Mouse (Mus musculus) forelimb bud, embryonic 11.5 days (tissue): ENCODE data around the gene Selenoh.

Experiments
- DNase-seq: peaks from one replicate; pipeline ENCODE4 v3.0.0-alpha.2; 2012; ENCODE audit warnings: low read depth, low spot score

The Selenoh gene

DNA sequence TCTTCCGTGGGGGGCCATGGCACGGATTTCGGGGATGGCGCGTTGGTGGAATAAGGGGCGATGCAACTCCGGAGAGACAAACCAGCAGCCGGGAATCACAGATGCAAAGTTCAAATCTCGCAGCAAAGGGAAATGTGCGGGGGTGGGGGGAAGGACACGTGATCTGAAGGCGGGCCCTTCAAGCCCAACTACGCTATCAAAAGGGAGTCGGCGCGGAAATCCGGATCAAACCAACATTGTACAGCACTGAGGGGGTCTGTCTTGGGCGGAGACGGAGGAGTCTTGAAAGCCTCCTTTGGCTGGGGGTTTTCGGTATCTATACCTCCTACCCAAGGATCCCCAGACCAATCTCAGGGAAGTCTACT lies at the start of gene Selenoh:
Gene Selenoh (minus strand): TSS at position 202 of the 365 bp plus-strand sequence.
- DNase-seq = peak; percentile 95

DNA sequence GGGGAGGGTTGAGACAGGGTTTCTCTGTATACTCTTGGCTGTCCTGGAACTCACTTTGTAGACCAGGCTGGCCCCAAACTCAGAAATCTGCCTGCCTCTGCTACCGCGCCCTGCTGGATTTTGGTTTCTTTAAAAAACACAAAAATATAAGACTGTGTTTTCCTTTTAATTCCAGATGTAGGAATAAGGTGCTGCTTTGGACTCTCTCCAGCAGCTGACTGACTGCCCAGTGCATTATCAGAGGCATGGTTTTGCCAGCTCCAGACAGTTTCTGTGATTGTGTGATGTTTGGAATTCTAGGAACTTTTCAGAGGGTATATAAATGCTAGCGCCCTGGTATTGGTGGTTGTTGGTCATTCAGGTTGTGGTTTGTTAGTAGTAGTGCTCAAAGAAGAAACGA lies 46.8 kb upstream of the Selenoh start:
- DNase-seq = no peak

DNA sequence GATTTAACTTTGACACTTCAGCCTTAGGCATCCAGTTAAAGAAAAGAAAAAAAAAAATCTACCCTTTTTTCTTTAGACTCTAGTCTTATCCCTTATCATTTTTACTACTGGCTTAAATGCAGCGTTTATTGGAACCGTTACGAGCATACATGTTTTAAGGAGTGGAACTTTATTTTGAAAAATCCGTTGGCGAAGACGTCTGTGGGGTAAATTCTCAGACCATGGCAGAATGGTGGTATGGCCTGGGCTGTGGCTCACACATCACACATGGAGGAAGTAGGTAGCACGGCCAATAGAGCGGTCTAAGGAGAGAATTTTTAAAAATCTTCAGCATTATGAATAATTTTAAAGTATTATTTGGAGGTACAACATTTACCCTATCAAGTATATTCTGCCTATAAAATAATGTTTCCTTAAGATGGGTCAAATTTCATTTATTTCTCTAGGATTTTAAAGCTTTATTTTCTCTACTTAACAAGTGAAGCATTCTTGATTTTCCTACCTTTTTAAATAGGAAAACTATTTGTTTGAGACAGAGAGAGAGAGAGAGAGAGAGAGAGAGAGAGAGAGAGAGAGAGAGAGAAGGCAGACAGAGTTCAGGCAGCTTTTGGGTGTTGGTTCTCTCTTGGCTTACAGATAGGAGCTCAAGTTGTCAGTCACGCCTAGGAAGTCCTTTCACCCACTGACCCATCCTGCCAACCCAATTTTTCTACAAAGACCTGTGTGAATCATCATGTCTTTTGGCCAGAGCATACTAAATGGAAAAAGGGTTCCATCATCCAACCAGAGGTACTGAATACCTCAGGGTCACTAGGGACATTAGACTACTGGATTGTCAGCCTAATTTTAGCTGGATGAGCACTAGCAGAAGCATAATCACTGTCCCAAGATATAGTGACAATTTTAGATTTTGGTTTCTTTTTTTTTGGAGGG lies 46.1 kb upstream of the Selenoh start:
- DNase-seq = no peak

DNA sequence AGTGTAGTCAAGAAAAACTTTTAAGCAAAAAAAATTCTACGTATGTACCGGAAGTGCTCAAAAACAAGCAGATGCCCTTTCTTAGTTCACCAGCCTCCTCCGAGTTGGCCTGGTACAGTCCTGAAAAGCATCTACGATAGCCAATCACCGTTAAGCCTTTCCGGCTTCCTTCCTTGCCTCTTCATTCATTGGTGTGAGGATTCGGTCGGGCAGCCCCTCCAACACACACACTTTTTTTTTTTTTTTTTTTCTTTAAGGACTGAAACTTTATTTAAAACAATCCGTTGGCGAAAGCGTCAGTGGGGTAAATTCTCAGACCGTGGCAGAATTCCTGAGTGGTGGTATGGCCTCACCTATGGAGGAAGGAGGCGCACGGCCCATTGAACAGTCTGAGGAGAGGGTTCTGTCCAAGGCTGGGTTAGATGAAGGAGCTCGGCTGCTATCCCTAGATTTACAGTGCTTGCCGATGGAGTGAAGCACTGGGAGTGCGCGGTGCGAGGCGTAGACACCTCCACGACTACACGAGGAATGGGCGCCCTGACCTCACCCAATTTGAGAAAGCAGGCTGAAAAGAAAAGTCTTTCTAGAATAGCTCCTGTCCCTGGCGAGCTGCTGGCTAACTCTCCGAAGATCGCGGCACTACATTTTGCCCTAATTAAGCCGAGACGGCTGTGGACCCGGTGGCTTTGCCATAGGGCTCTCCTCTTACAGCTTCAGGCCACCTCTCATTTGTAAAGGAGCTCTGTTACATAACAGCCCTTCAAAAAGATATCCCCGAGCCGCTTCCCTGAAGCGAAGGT lies 45.2 kb upstream of the Selenoh start:
- DNase-seq = peak; percentile 97

DNA sequence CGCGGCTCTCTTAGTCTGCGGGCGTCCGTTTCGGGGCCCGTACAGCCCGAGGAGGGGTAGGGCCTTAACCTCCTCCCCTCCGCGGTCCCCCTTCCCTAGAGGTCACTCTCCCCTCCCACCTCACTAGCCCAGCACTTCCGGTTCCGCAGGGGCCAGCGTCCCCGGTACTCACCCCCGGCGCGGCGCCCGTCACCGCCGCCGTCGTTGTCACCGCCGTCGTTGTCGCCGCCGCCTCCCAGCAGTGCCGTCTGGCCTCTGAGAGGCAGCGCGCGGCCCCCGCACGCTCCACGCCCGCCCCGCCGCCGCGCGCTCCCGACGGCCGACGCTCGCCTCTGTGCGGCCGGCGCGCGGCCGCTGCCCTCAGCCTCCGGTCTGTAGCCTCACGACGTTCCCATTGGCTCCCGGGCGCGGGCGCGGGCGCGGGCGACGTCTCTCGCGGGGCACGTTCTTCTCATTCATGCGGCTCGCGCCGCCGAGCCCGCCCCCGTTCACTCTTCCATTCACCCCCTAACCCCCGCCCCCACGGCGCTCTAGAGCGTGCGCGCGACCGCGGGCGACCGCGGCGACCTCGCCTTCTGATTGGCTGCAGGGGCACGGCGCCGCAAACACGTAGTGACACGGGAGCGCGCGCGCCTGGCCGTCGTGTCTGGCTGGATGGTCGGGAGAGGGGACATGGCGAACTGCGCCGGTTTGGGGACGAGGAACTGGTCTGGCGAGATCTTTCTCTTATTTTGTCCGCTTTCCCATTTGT lies 44.4 kb upstream of the Selenoh start, which contains the start of gene Zdhhc5:
Gene Zdhhc5 (minus strand): TSS at position 370 of the 751 bp plus-strand sequence.
- DNase-seq = peak; percentile 98

DNA sequence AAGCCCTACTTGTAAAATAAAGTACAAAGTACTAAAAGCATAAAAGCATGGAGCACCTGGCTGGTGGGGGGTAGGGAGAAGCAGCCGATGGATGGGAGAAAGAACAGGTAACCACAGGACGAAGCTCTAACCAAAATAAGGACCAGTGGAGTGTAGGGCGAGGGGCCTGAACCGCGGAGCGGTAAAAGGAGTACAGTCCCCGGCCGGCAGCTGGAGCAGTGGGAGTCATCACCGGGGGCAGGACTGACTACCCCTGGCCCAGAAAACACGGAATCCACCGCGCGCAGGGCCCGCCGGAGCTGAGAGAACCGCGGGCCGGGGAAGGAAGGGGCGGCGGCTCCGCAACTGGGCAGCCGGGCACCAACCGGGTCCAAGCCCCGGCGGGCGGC lies 43.8 kb upstream of the Selenoh start:
- DNase-seq = peak; percentile 8

DNA sequence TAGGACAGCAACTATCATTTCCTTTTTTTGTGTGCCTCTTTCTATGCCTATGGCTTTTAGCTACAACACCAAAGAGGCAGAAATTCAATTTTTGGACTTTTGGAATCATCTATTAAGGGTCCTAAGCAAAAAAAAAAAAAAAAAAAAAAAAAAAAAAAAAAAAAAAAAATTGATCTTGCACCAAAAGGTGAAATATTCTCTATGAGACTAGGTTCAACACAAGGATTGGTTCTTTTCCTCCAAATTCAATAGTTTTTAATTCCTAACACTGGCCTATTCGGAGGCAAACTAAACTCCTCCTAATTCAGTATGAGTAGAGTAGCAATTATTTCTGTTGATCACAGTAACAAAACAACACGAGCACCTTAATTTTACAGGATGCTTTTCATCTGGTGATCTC lies 41.3 kb upstream of the Selenoh start:
- no peak for DNase-seq

DNA sequence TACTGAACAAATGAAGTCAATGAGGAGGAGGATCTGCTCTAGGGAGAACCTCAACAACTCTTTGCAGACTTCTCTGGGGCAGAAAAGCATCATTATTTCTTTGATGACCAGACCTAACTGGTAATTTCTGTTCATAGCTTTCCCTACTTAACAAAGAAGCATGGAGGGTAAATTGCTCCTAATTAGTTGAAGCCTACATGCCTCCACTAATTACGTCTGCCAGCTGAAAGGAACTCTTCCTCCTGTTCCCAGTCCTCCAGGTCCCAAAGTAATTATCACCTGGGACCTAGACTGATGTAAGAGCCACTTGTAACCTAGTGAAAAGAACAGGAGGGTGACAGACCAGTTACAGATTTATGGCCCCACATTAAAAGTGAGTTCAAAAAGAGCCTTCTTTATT lies 37.0 kb upstream of the Selenoh start:
- DNase-seq = no peak

DNA sequence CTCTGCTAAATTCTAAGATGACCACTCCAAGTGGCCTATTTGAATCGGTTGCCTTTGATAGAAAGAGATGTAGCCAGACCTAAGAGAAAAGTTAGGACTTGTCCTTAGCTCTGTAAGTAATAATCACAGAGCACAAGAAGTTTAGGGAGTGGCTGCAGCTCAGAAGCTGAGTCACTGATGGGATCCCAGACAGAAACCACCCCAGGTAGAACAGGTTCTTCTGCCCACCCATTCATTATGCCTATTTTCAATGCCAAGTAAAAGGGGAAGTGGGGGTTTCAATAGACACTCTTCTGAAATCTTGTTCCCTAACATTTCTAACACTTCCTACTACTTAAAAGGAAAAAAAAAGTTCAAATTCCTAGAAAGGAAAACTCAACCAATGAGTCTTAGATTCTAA lies 34.7 kb upstream of the Selenoh start:
- DNase-seq = no peak

DNA sequence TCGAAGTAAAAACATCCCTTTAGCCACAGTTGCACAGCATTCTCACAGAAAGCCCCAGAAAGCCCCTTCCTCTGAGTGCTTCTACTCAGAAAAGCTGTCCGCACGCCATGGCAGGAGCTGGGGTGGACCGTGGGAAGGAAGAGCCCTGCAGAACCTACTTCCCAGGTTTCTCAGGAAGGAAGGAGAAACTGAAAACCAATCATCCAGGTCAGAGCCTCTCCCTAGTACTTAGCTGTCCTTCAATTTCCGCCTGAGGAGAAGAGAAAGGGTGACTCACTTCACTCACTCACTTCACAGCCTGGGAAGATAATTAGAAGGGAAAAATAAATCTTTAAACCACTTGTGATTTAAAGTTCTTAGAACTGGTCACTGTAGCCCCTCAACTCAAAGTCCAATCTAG lies 33.8 kb upstream of the Selenoh start:
- no peak for DNase-seq

DNA sequence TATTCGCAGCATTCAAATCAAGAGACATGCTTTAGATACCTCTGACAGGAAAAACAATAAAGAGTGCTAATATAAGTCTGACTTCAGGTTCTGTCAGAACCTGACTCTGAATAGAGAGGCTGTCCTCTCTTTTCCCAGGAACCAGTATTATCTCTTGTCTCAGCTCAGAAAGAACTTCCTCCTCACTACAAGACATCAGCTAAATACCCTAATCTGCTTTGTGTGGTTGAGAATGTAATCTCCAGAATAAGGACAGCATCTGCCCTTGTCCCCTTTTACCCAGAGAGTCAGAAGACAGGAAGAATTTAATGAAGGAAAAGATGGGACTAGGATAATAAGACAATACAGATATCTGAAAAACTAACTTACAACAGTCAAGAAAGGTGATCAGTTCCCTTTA lies 32.9 kb upstream of the Selenoh start:
- no peak for DNase-seq

DNA sequence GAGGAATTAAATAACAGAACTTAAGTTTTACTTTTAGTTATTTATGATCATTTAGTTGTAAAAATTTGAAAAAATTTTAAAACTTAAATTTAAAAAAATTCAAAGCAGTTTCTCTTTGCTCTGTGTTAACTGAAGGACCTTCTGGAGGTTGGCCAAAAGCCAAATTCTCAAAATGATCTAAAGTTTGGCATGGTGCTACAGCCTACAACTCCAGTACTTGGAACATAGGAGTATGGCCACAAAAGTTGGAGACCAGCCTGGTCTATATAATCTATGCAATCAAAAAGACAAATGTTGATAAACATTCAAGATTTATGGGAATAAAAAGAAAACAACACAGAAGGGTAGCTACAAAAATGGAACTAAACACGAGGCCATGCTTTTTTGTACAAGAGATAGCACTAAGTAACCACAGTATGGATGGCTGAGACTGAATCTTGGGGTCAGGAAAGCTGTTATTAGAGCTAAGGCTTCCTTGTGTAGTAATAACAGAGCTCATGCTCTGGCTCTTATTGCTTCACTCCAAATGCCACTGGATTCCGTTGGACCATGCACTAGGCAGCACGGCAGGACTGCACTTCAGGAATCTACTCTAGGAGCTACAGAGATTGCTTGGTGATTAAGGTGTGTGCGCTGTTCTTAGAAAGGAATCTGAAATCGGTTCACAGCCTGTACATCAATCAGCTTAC lies 24.6 kb upstream of the Selenoh start:
- DNase-seq = no peak

DNA sequence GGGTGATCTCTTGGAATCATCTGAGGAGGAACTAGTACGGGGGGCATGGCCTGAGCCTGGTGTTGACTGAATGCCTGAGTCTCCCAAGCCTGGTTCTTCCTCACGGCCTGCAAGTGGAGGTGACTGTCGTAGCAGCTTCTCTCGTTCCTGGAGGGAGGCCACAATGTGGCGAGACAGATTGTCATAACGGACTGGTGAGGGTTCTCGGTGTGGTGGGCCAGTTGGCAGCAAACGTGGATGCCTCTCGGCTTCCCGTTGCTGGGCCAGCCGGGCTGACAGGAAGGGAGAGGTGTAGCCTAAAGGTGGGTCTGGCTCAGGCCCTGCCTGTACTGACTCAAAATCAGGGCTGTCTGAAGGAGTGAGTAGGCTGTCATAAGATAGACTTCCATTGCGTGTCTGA lies 19.5 kb upstream of the Selenoh start:
- no peak for DNase-seq

DNA sequence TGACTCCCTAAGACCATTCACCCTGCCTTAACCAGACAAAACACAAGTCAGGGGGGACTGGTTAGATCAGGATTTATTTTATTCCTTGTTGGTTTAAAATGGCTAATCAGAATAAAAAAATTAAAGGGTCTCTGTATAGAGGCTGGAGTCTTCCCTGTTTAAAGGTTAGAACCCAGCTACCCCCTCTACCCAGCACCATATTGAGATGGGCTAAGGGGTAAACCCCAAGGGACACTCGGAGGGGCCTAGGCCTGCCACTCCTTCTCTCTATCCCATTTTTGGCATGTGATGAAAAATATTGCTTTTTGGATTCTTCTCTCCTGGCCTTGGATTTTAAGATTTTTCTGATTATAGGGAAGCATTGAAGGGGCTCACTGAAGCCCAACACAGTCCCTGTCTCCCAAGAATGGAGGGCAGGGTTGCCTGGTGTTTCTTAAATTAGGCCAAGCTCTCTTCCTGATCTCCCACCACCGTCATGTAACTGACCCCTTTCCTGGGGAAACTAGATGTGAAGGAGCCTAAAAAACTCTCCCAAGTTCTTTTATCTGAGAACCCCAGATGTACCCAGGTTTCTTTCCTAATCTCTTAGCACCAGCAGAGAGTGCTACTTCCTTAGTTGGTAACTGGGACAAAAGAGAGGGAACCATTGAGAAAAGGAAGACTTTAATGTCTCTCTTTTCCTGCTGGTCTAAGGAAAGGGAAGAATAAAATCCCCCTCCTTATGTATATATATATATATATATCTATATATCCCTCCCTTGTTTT lies 17.7 kb upstream of the Selenoh start:
- DNase-seq = no peak

DNA sequence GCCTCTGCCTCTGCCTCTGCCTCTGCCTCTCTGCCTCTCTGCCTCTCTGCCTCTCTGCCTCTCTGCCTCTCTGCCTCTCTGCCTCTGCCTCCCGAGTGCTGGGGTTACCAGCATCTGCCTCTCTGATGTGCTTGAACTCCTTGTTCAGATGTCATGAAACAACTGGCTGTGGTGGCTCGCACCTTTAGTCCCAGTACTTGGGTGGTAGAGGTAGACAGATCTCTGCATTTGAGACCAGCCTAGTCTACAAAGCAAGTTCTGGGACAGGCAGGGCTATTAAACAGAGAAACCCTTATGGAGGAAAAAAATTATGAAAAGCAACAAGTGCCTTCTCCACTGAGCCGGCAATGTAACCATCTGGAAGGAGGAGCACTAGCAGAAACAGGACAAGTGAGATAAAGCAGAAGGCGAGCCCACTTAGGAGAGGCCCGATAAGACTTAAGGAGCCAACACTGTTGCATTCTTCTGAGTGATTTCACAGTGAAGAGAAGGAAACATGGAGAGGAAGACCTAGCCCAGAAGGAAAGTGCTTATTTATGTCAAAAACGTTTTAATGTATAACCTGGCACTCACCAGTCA lies 12.1 kb upstream of the Selenoh start:
- DNase-seq = no peak

DNA sequence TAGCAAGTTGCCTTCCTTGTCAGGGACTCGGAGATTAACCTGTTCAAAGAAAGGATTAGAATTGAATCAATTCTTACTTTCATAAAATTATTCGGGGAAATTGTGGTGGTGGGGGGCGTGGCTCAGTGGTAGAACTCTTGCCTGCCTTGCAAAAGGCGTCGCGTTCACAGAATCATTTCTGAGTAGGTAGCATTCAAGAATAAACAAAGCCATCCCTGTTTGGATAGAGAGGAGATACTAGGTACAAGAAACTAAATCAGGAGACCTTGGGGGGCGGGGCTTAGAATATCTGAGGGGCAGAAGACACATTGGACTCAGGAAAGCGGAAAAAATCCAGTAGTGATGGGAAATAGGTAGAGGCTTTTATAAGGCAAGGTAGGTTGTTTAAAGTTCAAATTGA lies 8.4 kb upstream of the Selenoh start, which contains the start of gene Tmx2:
Gene Tmx2 (minus strand): TSS at position 125 of the 400 bp plus-strand sequence.
- no peak for DNase-seq

DNA sequence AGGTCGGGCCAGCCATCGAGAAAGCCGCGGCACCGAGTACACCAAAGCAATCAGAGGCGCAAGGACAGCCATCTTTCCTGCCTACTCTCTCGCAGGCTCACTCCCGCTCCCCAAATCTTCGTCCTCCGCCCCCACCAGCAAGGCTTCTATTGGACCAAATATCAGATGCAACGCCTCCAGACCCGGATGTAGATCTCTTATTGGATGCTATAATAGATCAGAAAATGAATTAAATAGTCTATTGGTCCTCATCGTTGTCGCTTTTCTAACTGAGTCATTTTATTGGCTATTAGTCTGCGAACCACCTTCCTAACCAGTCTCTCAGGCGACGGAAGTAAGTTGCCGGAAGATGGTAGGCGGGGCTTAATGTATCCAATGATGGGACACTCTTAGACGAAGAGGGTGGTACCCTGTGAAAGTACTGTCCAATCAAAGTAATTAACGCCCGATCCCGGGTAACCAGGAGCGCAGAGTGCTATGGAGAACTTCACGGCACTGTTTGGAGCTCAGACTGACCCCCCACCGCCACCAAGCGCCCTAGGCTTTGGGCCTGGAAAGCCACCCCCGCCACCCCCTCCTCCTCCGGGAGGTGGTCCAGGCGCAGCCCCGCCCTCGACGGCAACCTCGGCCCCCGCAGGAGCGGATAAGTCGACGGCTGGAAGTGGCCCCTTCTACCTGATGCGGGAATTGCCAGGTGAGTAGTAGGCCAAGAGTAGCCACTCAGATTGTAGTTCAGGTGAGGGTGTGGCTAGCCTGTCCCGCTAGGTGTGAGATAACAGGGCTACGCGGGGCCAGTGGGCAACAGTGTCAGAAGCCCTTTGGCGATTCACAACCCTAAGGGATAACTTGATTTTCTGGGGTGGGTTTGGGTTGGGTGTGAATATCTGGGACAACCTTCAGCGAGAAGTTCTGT lies 7.7 kb upstream of the Selenoh start, which contains the start of the genes Gm28635 and Med19:
Gene Gm28635 (minus strand): TSS at position 74 of the 913 bp plus-strand sequence.
Gene Med19 (plus strand): TSS at position 435 of the 913 bp plus-strand sequence.
- DNase-seq = peak; percentile 99

DNA sequence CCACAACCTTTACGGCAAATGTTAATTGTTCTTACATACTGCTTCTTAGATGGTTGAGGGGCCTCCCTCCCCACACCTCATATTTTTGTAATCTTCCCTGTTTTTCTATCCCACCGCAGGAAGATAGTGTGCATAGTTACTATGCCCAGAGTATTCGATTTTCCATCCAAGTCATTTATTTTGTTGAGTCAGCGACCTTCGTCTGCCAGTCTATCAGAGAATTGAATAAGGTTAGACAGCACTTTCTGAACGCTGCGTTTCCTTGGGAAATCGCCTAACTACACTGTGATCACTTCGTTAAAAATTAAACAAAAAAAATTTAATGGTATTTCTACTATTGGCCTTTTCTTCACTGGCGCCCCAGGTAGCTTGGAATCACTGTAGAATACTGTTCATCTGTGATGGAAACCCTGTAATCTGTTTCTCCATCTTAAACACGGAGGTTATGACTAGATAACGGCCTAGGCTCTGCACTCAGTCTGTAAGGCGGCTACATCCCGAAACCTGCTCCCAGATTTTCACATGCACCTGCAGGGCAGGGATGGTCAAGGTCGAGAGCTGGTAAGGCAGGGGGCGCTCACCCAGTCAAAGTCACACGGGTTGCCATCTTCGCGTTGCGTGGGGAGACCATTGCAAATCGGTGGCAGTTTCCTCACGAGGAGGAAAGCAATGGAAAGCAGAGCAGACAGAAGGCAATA lies 6.8 kb upstream of the Selenoh start:
- DNase-seq = peak; percentile 32
